Mouse (Mus musculus): ENCODE data around the gene Wnk1.

The Wnk1 gene

DNA sequence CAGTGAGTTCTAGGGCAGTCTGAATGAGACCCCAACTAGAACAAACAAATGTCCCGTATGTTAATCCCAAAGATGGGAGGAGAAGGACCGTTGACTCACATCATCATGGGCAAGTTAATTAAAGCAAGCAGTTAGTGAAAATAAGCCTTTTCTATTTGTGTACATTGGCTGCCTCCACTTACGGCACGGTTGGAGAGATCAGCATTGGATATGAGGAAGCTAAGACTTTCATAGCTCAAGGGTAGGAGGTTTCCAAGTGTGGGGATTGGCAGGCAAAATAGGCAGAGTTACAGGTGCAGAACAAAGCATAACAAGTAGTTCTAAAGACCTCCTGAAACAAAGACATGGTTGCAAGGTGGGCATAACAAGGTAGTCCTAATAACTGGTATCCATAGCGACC is 133.0 kb downstream of the Wnk1 start:
- in situ Hi-C loops (cut with MboI), result no loop called here

DNA sequence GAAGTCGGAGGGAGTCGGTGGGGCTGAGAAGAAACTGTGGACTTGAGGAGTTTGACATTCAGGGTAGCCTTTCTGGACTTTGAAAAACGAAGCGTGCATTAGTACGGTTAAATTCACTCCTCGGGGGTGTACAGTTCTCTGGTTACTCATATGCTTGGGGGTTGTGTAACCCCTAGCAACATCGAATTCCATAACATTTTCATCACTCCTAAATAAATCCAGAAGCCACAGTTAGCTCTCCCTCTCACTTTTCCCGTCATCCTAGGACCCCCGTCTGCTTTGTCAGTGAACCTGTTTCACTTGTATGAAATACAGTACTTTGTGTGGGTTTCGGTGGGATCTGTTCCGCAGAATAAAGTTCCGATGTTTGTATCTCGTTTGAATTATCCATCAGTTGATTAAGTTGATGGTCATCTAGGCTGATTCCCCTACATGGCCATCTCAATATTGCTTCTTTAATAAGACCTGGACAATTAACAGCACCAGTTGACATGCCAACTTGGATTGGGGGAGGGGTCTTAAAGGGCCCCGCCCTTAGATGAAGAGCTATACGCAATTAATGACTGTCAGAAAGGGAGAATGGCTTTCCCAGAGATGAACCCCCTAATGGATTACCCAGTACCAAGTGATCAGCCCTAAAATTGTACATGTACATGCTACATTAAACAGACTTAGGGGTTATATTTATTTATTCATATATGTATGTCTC is 135.2 kb downstream of the Wnk1 start:
- in situ Hi-C loops (cut with MboI), result no loop called here

- in situ Hi-C loops (cut with MboI), result no loop called here
Observed at GRCm38 (mm10) chr6:119902204-119903080, 136.0 kb downstream of the Wnk1 start, which contains the start of gene Rad52. Gene Rad52, plus strand, starts transcription at chr6:119902698.

DNA sequence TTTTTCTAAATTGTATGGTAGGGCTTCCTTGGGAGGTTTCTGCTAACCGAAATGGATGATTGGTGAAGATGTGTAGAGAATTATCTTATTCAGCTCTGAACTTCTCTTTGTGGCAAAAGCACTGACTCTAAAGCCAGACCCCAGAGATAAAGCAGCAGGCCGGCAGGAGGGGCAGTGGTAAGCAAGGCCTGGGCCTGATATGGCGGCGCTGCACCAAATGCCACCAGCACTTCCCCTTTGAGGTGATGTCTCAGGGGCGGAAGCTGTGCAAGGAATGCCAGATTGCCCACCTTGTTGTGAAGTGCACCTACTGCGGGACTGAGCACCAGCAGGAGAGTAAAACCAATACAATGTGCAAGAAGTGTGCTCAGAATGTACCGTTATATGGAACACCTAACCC is 145.8 kb downstream of the Wnk1 start:
- in situ Hi-C loops (cut with MboI), result no loop called here

DNA sequence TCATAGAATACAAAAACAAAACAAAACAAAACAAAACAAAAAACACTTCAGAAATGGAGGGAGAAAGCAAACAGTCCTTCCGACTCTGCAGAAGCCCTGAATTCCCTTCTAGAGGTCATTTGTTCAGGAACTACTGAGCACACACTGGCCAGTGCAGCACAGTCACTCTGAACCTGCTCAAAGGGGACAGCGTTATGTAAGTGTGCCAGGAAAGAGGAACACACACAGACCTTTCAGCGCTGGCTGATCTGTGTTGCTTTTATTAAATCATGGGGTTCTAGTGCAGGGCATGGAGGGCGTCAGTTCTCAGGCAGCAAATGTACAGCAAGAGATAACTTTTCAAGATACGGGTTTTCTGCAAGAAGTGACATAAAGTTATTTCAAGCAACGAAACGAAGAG is 155.3 kb downstream of the Wnk1 start:
- in situ Hi-C loops (cut with MboI), result no loop called here

All from mature B cell (primary cell).